Mouse (Mus musculus) intestine, postnatal 0 days (tissue): ENCODE measurements at regions not wholly inside any gene's neighbourhood (a gene's known extent, or its start where the extent isn't known, plus 50 kb on each side); places are given as distances from the start of the nearest gene placed in this dataset.
"Not testable (repeated sequence)": the region's sequence is repeated elsewhere in the genome, so short reads cannot be mapped to it uniquely, and the experiment has no call there.

Experiments
- ATAC-seq: fragments of 200-750 bp; cut with Nextera tagmentation; 2 replicates; pipeline ENCODE4 v1.8.0; 2017; ENCODE audit warnings: mild to moderate bottlenecking, moderate TSS enrichment, moderate library complexity
- H3K27ac ChIP-seq: fragments of 300-500 bp; sonication (generic); 2 replicates; pipeline ENCODE4 v1.5.1; 2014; ENCODE audit warnings: mild to moderate bottlenecking, low read depth, low read length, moderate library complexity
- H3K27me3 ChIP-seq: fragments of 300-500 bp; sonication (generic); replicated peaks from 2 replicates; pipeline ENCODE4 v1.6.1; 2014; ENCODE audit warnings: low read length, mixed read lengths; ENCODE audit not compliant: control insufficient read depth, insufficient read depth
- H3K36me3 ChIP-seq: fragments of 300-500 bp; sonication (generic); 2 replicates; pipeline ENCODE4 v1.6.1; 2014; ENCODE audit warnings: mild to moderate bottlenecking, moderate library complexity; ENCODE audit not compliant: control insufficient read depth, insufficient read depth
- H3K4me1 ChIP-seq: fragments of 300-500 bp; sonication (generic); replicated peaks from 2 replicates; pipeline ENCODE4 v1.6.1; 2014; ENCODE audit warnings: antibody characterized with exemption, low read length, mixed read lengths; ENCODE audit not compliant: control insufficient read depth, insufficient read depth
- H3K4me2 ChIP-seq: fragments of 300-500 bp; sonication (generic); replicated peaks from 2 replicates; pipeline ENCODE4 v1.6.1; 2014; ENCODE audit warnings: low read depth, mild to moderate bottlenecking, moderate library complexity
- H3K4me3 ChIP-seq: fragments of 300-500 bp; sonication (generic); 2 replicates; pipeline ENCODE4 v1.5.1; 2014; ENCODE audit warnings: low read depth, low read length
- H3K9ac ChIP-seq: fragments of 300-500 bp; sonication (generic); 2 replicates; pipeline ENCODE4 v1.6.1; 2014; ENCODE audit warnings: mild to moderate bottlenecking, low read depth, low read length
- H3K9me3 ChIP-seq: fragments of 300-500 bp; sonication (generic); 2 replicates; pipeline ENCODE4 v1.6.1; 2016; ENCODE audit warnings: mixed run types; ENCODE audit not compliant: control insufficient read depth
- CTCF ChIP-seq: sonication (generic); IDR thresholded peaks from 2 replicates; pipeline ENCODE4 v1.5.1; 2016; ENCODE audit warnings: low read depth, mild to moderate bottlenecking, control low read depth, antibody characterized with exemption, moderate library complexity
- WGBS: fragments of 180-500 bp; shearing (Covaris S2); extraction: QIAGEN DNeasy Blood & Tissue Kit; methylation state at CpG from one replicate; pipeline ENCODE4 v1.1.7; 2014; 5-methylcytosine and 5-hydroxymethylcytosine counted together

DNA sequence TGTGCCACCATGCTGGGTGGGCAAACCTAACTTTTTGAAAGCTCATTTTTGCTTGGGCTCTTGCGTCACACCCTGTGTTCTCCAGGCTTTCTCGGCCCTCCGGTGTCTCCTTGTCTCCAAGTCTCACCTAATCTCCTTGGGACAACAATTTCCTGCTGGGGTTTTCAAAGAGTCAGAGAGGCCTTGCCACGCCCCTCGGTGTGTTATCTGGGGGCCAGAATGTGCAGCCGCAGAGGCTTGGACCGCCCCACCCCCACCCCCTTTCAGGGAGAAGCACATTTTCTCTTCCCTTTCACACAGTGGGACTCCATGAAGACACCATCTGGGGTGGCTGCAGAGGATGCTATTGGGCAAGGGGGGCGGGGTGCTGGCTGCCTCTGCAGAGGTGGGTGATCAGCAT lies 76.9 kb upstream of the Med13l start:
- no peaks in the 10 kb centered on the region for H3K9me3 ChIP-seq
- WGBS = 12% methylated on average over 8 of the region's 8 CpGs
- peaks cover 3% of the 10 kb centered on the region; the same call in 1 of the 2 replicates for H3K27me3 ChIP-seq
- no peak overlapping the region for H3K4me3 ChIP-seq
- no peaks in the 10 kb centered on the region for H3K36me3 ChIP-seq
- peaks cover 9% of the 10 kb centered on the region for H3K4me1 ChIP-seq
- no peak overlapping the region for H3K4me2 ChIP-seq
- H3K9ac ChIP-seq = no peak overlapping the region
- peak; percentile 48; the same call in 1 of the 2 replicates for ATAC-seq
- H3K27ac ChIP-seq = no peak overlapping the region
- no peak for TF ChIP-seq CTCF

DNA sequence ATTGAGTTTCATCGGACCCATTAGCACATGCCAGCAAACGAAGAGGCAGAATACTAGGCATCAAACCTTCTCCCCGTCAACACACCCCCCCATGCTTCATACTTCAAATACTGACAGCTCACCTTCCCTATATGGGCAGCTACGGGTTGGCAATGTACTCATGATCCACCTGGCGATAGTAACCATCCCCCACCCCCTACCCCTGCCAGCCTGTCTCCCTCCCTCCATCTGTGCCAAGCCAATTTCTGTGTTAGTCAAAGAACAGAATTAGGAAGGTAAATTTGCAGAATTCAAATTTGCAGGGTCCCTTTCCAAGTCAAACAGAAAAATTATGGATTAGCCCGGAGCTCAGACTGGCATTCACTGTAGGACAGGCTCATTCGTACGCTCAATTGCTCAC lies 75.3 kb upstream of the Med13l start:
- Histone ChIP-seq H3K9me3 (no peaks in the 10 kb centered on the region), H3K27me3 (peaks cover 3% of the 10 kb centered on the region; the same call in 1 of the 2 replicates), H3K4me3 (no peak overlapping the region), H3K4me2 (no peak overlapping the region), H3K4me1 (peaks cover 9% of the 10 kb centered on the region), H3K36me3 (no peaks in the 10 kb centered on the region), H3K27ac (no peak overlapping the region), H3K9ac (no peak overlapping the region)
- ATAC-seq = no peak
- no peak for TF ChIP-seq CTCF
- 94% methylated on average over 8 of the region's 8 CpGs for WGBS

DNA sequence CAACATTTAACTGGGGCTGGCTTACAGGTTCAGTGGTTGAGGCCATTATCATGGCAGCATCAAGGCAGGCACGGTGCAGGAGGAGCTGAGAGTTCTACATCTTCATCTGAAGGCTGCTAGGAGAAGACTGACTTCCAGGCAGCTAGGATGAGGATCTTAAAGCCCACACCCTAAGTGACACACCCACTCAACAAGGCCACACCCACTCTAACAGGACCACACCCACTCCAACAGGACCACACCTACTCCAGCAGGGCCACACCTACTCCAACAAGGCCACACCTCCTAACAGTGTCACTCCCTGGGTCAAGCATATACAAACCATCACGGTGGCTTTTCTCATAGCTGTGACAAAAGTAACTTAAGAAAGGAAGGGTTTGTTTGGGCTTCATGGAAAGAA lies 68.0 kb upstream of the Med13l start:
- ATAC-seq = not testable (repeated sequence)

DNA sequence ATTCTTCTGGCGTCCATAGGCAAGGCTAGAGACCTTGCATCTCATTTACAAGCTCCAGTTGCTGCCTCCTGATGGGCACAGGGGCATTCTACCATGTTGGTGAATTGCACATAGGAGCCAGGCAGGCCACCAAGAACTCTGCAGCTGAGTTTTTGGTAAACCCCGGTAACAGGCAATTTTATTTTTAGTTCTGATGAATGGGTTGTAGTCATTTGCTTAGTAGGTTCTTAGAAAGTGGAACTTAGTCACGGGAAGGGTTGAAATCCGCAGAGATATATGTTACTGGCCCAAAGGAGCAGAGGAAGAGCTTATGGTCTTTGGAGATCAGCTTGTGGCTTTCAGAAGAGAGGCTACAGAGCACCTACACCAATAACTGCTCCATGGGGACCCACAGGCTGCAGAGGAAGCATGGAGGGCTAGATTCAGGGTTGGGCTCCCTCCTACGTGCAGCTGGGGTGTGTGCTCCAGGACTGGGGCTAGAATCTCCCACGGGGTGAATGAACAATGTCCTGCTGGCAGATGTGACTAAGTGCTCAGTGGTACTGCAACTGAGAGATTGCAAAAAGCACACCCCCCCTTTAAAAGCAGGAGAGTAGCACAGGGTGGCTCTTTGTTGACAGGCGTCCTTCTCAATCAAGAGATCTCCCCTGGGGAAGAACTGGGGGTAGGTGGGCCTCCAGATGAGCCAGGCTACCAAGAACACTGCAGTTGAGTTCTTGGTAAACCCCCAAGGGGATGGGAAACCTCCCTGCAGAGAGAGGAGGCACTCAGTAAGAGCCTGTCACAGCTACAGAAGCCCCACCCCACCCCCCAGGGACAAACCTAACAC lies 65.6 kb upstream of the Med13l start:
- Histone ChIP-seq H3K4me2 (no peak overlapping the region), H3K4me1 (no peaks in the 10 kb centered on the region), H3K9me3 (0 out of 2 replicates have a peak, but pooled peaks cover 3% of the 10 kb centered on the region), H3K4me3 (no peak overlapping the region), H3K9ac (no peak overlapping the region), H3K27ac (no peak overlapping the region), H3K36me3 (no peaks in the 10 kb centered on the region), H3K27me3 (0 out of 2 replicates have a peak, but pooled peaks cover 5% of the 10 kb centered on the region)
- ATAC-seq = no peak
- WGBS = 72% methylated on average over 7 of the region's 7 CpGs
- TF ChIP-seq CTCF = no peak

More for the DNA sequence above, 68.0 kb upstream of the Med13l start:
- not testable (repeated sequence) for H3K4me2 ChIP-seq, H3K4me1 ChIP-seq, H3K9ac ChIP-seq, H3K4me3 ChIP-seq, H3K27ac ChIP-seq, H3K27me3 ChIP-seq, H3K9me3 ChIP-seq, H3K36me3 ChIP-seq
- 84% methylated on average over 2 of the region's 2 CpGs for WGBS

DNA sequence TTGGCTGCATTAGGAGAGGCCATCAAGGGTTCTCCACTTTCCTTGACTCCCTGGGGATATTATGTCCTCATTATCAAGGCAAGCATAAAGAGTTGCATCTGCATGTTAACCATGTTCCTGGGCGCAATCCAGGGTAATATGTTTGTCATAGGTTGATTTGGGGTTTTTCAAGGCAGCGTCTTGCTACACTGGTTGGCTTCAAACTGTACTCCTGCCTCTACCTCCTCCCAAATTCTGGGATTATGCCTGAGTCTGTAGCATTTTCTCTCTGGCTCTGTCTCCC lies 65.1 kb upstream of the Med13l start:
- 78% methylated on average over 2 of the region's 2 CpGs for WGBS
- H3K9ac ChIP-seq = no peak overlapping the region

DNA sequence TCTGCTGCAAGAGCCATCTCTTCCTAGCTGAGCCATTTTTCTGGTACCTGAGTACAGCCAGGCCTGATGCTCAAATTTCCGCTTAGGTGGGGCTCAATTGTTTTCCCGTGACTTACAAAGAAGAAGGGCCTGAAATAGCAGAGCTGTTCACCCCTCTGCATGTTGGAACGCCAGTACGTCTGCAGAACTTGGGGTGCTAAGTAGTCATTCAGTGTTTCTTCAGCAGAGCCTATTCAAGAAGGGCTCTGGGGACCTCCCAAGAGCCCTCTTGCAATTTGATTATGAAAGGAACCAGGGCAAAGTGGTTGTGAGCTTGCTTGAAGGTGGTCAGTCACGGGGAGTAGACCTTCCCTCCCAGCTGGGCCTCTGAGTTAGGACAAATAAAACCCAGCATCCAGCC lies 58.9 kb upstream of the Med13l start:
- Histone ChIP-seq H3K9me3 (no peaks in the 10 kb centered on the region), H3K27ac (no peak overlapping the region), H3K27me3 (no peaks in the 10 kb centered on the region), H3K4me1 (no peaks in the 10 kb centered on the region; the same call in 1 of the 2 replicates), H3K4me2 (no peak overlapping the region), H3K36me3 (no peaks in the 10 kb centered on the region), H3K9ac (no peak overlapping the region), H3K4me3 (no peak overlapping the region)
- no peak for ATAC-seq
- TF ChIP-seq CTCF = no peak
- 91% methylated on average over 5 of the region's 5 CpGs for WGBS

More for the DNA sequence above, 65.1 kb upstream of the Med13l start:
- Histone ChIP-seq H3K4me1 (no peaks in the 10 kb centered on the region), H3K9me3 (0 out of 2 replicates have a peak, but pooled peaks cover 3% of the 10 kb centered on the region), H3K4me2 (no peak overlapping the region), H3K4me3 (no peak overlapping the region), H3K27ac (no peak overlapping the region), H3K36me3 (no peaks in the 10 kb centered on the region), H3K27me3 (0 out of 2 replicates have a peak, but pooled peaks cover 5% of the 10 kb centered on the region)
- no peak for ATAC-seq
- TF ChIP-seq CTCF = no peak
